Mouse (Mus musculus) kidney, adult 2 months (tissue): ENCODE results near the gene Epdr1.

Experiments used
- CTCF ChIP-seq: fragments of 200-500 bp; conservative IDR thresholded peaks from 2 replicates; pipeline ENCODE4 v1.5.1; 2011; ENCODE audit warnings: low read depth, mild to moderate bottlenecking, control low read depth, low read length, moderate library complexity, mixed read lengths; ENCODE audit not compliant: insufficient read depth, insufficient read length
- POLR2A ChIP-seq: fragments of 200-500 bp; IDR thresholded peaks from one replicate; pipeline ENCODE4 v1.6.1; 2011; ENCODE audit warnings: low read depth, low read length, control low read depth

DNA sequence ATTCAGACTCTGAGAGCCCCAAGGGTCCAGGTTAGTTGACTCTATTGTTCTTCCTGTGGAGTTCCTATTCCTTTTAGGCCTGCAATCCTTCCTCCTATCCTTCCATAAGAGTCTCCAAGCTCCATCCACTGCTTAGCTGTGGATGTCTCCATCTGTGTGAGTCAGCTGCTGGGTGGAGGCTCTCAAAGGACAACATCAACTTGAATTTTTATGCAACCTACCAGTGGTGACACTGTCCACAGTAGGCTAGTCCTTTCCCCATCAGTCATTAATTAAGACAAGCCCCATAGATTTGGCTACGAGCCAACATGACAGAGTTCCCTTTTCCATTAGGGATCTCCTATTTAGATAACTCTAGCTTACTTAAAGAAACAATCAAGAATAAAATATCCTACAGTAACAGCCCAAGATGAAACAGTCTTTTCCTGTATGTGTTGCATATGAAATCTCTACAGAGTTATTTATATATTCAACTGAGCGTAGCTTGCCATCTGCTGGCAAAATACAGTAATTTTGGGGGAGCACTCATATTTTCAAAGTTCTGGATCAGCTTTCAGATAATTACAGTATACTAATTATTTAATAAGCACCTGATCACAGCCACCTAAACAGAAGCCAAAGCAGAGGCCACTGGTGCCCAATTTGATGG lies 20.6 kb upstream of the Epdr1 start:
- no peak for TF ChIP-seq CTCF
- no peak for TF ChIP-seq POLR2A
